Mouse (Mus musculus) heart, adult 2 months (tissue): ENCODE data around the gene Zan. TPM values are rescaled to one million over a fixed set of nuclear protein-coding genes. Genes with fewer than 3 reads are reported as not detected.

ENCODE experiments used
- DNase-seq, 2 experiments: peaks; one replicate each; pipeline ENCODE4 v3.0.0; 2021
- H3K27ac ChIP-seq: fragments of 200-600 bp; 2 replicates; pipeline ENCODE4 v1.8.1; 2022
- H3K27me3 ChIP-seq: fragments of 200-500 bp; 2 replicates; pipeline ENCODE4 v1.6.1; 2012; ENCODE audit warnings: mild to moderate bottlenecking, low read length, inconsistent platforms, mixed read lengths; ENCODE audit not compliant: control insufficient read depth, insufficient read depth
- H3K36me3 ChIP-seq: fragments of 200-500 bp; 2 replicates; pipeline ENCODE4 v1.6.1; 2012; ENCODE audit warnings: low read length, inconsistent platforms; ENCODE audit not compliant: control insufficient read depth, insufficient read depth
- H3K4me1 ChIP-seq: fragments of 200-500 bp; 2 replicates; pipeline ENCODE4 v1.6.1; 2011; ENCODE audit warnings: low read length; ENCODE audit not compliant: control insufficient read depth, insufficient read depth
- H3K4me3 ChIP-seq: fragments of 200-600 bp; 2 replicates; pipeline ENCODE4 v1.8.1; 2022
- H3K79me2 ChIP-seq: fragments of 200-500 bp; replicated peaks from 2 replicates; pipeline ENCODE4 v1.6.1; 2012; ENCODE audit warnings: mild to moderate bottlenecking, inconsistent platforms, low read length, moderate library complexity, mixed read lengths; ENCODE audit not compliant: control insufficient read depth, insufficient read depth
- H3K9ac ChIP-seq: fragments of 200-500 bp; 2 replicates; pipeline ENCODE4 v1.6.1; 2012; ENCODE audit warnings: low read depth, mild to moderate bottlenecking, control low read depth, inconsistent platforms, low read length, mixed read lengths
- CTCF ChIP-seq: fragments of 200-600 bp; IDR thresholded peaks from 2 replicates; pipeline ENCODE4 v1.8.1; 2022; ENCODE audit warnings: antibody characterized with exemption, mild to moderate bottlenecking, moderate library complexity
- EP300 ChIP-seq: fragments of 200-500 bp; IDR thresholded peaks from 2 replicates; pipeline ENCODE4 v1.6.1; 2011; ENCODE audit warnings: low read depth, low read length, control low read depth; ENCODE audit not compliant: insufficient read depth
- POLR2A ChIP-seq: fragments of 200-500 bp; IDR thresholded peaks from 2 replicates; pipeline ENCODE4 v1.6.1; 2011; ENCODE audit warnings: mild to moderate bottlenecking, low read depth, low read length, control low read depth; ENCODE audit not compliant: insufficient read depth
- whole genome bisulfite sequencing: fragments of 180-500 bp; shearing (Covaris S2); methylation state at CpG from one replicate; pipeline ENCODE4 v1.1.7; 2018; 5-methylcytosine and 5-hydroxymethylcytosine counted together
- intact Hi-C: fragments of 180-260 bp; cut with DNase I; formaldehyde crosslinking; loops from one replicate; pipeline ENCODE4 v1.15.1; 2025
- polyA plus RNA-seq: library from polyadenylated mRNA; depleted of rRNA; stranded (reverse); fragments of >200 nt; gene quantifications from 2 replicates; pipeline ENCODE4 v1.2.3, GENCODE M21; 2012
- total RNA-seq, 2 experiments: library from RNA; stranded (reverse); gene quantifications; 2 replicates each; pipeline ENCODE4 v1.2.3; 2021

Gene Zan
- total and polyA plus RNA-seq, 3 experiments, result 0.02 TPM; not detected in 2

GRCm38 (mm10) chr5:137351058-137351380 lies 125.8 kb downstream of the Zan start:
- no peak for DNase-seq
- Histone ChIP-seq H3K36me3 (peaks cover 11% of the 10 kb centered on the region), H3K27ac (peak overlapping the region; percentile 93), H3K79me2 (peaks cover 7% of the 10 kb centered on the region), H3K4me3 (peak overlapping the region; percentile 69), H3K4me1 (peaks cover 9% of the 10 kb centered on the region), H3K9ac (peak overlapping the region; percentile 92), H3K27me3 (no peaks in the 10 kb centered on the region)
- TF ChIP-seq CTCF (no peak), POLR2A (no peak), EP300 (no peak)
- intact Hi-C loops, result loop anchor here (2.0 to 5.0 kb wide), 2 partner anchors 26 to 431 kb away; no protein-coding TSS in a partner anchor
- 8% methylated on average over 8 of the region's 8 CpGs for WGBS

GRCm38 (mm10) chr5:137350205-137351057 lies 126.4 kb downstream of the Zan start:
- Histone ChIP-seq H3K4me3 (peak overlapping the region; percentile 69), H3K79me2 (peaks cover 7% of the 10 kb centered on the region), H3K9ac (peak overlapping the region; percentile 92), H3K4me1 (peaks cover 9% of the 10 kb centered on the region), H3K27me3 (no peaks in the 10 kb centered on the region), H3K27ac (peak overlapping the region; percentile 93), H3K36me3 (peaks cover 6% of the 10 kb centered on the region)
- peak in 1 of 2 experiments; percentile 35 for DNase-seq
- intact Hi-C loops, result loop anchor here (2.0 to 5.0 kb wide), 2 partner anchors 26 to 432 kb away; no protein-coding TSS in a partner anchor
- 1% methylated on average over 55 of the region's 55 CpGs for WGBS
- TF ChIP-seq EP300 (no peak), POLR2A (no peak), CTCF (no peak)

- Histone ChIP-seq H3K79me2 (peaks cover 7% of the 10 kb centered on the region), H3K27ac (peak within 1 kb of the TSS; percentile 93), H3K27me3 (no peaks in the 10 kb centered on the region), H3K4me1 (peaks cover 10% of the 10 kb centered on the region), H3K9ac (peak within 1 kb of the TSS; percentile 92), H3K4me3 (peak within 1 kb of the TSS; percentile 69), H3K36me3 (peaks cover under 1% of the 10 kb centered on the region; the same call in 1 of the 2 replicates)
- TF ChIP-seq CTCF (peak; percentile 41), POLR2A (peak; percentile 96), EP300 (no peak)
- 1% methylated on average over 32 of the region's 32 CpGs for WGBS
- DNase-seq, result peak; percentile 94 to 95
- intact Hi-C loops, result loop anchor here (2.0 to 10.0 kb wide), 3 partner anchors 27 to 433 kb away; partner anchors contain the start of gene Cldn15
Measured at GRCm38 (mm10) chr5:137349384-137350204, 127.3 kb downstream of the Zan start, which contains the start of gene Ephb4. TSS of gene Ephb4 (plus strand) at chr5:137350109.

- Histone ChIP-seq H3K79me2 (peaks cover 2% of the 10 kb centered on the region; the same call in 1 of the 2 replicates), H3K4me1 (peaks cover 8% of the 10 kb centered on the region), H3K27me3 (no peaks in the 10 kb centered on the region), H3K9ac (peak overlapping the region; percentile 46), H3K27ac (peak overlapping the region; percentile 92), H3K4me3 (peak overlapping the region; percentile 69), H3K36me3 (no peaks in the 10 kb centered on the region; the same call in 1 of the 2 replicates)
- 2% methylated on average over 33 of the region's 33 CpGs for WGBS
- TF ChIP-seq EP300, result peak; percentile 97
- TF ChIP-seq CTCF, result no peak
- peak; percentile 54; the same call in 1 of the 2 replicates for TF ChIP-seq POLR2A
- intact Hi-C loops, result loop anchor here (1.0 to 10.0 kb wide), 3 partner anchors 9 to 384 kb away; partner anchors contain the start of gene Cldn15
- peak; percentile 86 to 89 for DNase-seq
Measured at GRCm38 (mm10) chr5:137348482-137349383, 128.1 kb downstream of the Zan start.

- peak overlapping the region; percentile 92 for H3K27ac ChIP-seq
- no peaks in the 10 kb centered on the region for H3K36me3 ChIP-seq
- TF ChIP-seq EP300, result 0 out of 2 replicates have a peak, but pooled peaks have one; percentile 23
- TF ChIP-seq POLR2A, result no peak
- H3K9ac ChIP-seq, result no peak overlapping the region
- H3K4me1 ChIP-seq, result peaks cover 6% of the 10 kb centered on the region
- H3K79me2 ChIP-seq, result peaks cover 2% of the 10 kb centered on the region; the same call in 1 of the 2 replicates
- no peak for DNase-seq
- WGBS, result 52% methylated on average over 7 of the region's 7 CpGs
- no peak overlapping the region for H3K4me3 ChIP-seq
- no peaks in the 10 kb centered on the region for H3K27me3 ChIP-seq
- intact Hi-C loops, result loop anchor here (1.0 to 10.0 kb wide), 3 partner anchors 9 to 383 kb away; partner anchors contain the start of gene Cldn15
Measured at GRCm38 (mm10) chr5:137347856-137348255, 129.0 kb downstream of the Zan start.
